Mouse (Mus musculus) liver, adult 2 months (tissue): ENCODE measurements around the gene Taok3.

Source experiments
- CTCF ChIP-seq: fragments of 200-500 bp; IDR thresholded peaks from 2 replicates; pipeline ENCODE4 v1.5.1; 2011; ENCODE audit warnings: low read depth, low read length, control low read depth
- POLR2A ChIP-seq: fragments of 200-500 bp; IDR thresholded peaks from 2 replicates; pipeline ENCODE4 v1.6.1; 2011; ENCODE audit warnings: low read length, control low read depth; ENCODE audit not compliant: insufficient read depth; ENCODE audit errors: extremely low read depth

- no peak for TF ChIP-seq CTCF
- no peak for TF ChIP-seq POLR2A
These were observed 169.7 kb downstream of the Taok3 start for GRCm38 (mm10) chr5:117289646-117290045.
